Mouse (Mus musculus) kidney, postnatal 0 days (tissue): ENCODE data around the gene Adamtsl3. TPM values are rescaled to one million over a fixed set of nuclear protein-coding genes. Genes with fewer than 3 reads are reported as not detected.
A peak's percentile ranks its signal among the peaks of the same experiment; 100 is the strongest.

Source experiments
- ATAC-seq: fragments of 200-750 bp; cut with Nextera tagmentation; replicated peaks from 2 replicates; pipeline ENCODE4 v1.8.0; 2017; ENCODE audit warnings: low read depth, moderate number of reproducible peaks, moderate TSS enrichment, moderate library complexity; ENCODE audit not compliant: low FRiP score
- DNase-seq: peaks from one replicate; pipeline ENCODE4 v3.0.0-alpha.2; 2016; ENCODE audit warnings: low spot score
- H3K27ac ChIP-seq: fragments of 300-500 bp; sonication (generic); 2 replicates; pipeline ENCODE4 v1.5.1; 2014; ENCODE audit warnings: mild to moderate bottlenecking
- H3K27me3 ChIP-seq: fragments of 300-500 bp; sonication (generic); 2 replicates; pipeline ENCODE4 v1.6.1; 2014; ENCODE audit warnings: low read length, mixed read lengths; ENCODE audit not compliant: insufficient read depth
- H3K36me3 ChIP-seq: fragments of 300-500 bp; sonication (generic); 2 replicates; pipeline ENCODE4 v1.6.1; 2014; ENCODE audit warnings: low read length, mixed read lengths; ENCODE audit not compliant: insufficient read depth
- H3K4me1 ChIP-seq: fragments of 300-500 bp; sonication (generic); replicated peaks from 2 replicates; pipeline ENCODE4 v1.6.1; 2014; ENCODE audit warnings: antibody characterized with exemption, low read length, mixed read lengths; ENCODE audit not compliant: insufficient read depth
- H3K4me2 ChIP-seq: fragments of 300-500 bp; sonication (generic); 2 replicates; pipeline ENCODE4 v1.6.1; 2014; ENCODE audit warnings: mild to moderate bottlenecking, low read length, moderate library complexity, mixed read lengths
- H3K4me3 ChIP-seq: fragments of 300-500 bp; sonication (generic); replicated peaks from 2 replicates; pipeline ENCODE4 v1.5.1; 2014; ENCODE audit warnings: low read depth, low read length
- H3K9ac ChIP-seq: fragments of 300-500 bp; sonication (generic); 2 replicates; pipeline ENCODE4 v1.6.1; 2014; ENCODE audit warnings: low read depth, low read length
- H3K9me3 ChIP-seq: fragments of 300-500 bp; sonication (generic); replicated peaks from 2 replicates; pipeline ENCODE4 v1.6.1; 2016; ENCODE audit warnings: low read length, inconsistent platforms, mixed read lengths
- CTCF ChIP-seq: IDR thresholded peaks from 2 replicates; pipeline ENCODE4 v1.5.1; 2016; ENCODE audit warnings: antibody characterized with exemption, low read depth, mild to moderate bottlenecking, moderate library complexity
- WGBS: fragments of 180-500 bp; shearing (Covaris S2); extraction: QIAGEN DNeasy Blood & Tissue Kit; methylation state at CpG from one replicate; pipeline ENCODE4 v1.1.7; 2014; 5-methylcytosine and 5-hydroxymethylcytosine counted together
- polyA plus RNA-seq: library from polyadenylated mRNA; unstranded; fragments of >200 nt; fragmentation: Nextera tagmentation; extraction: Ambion mirVana; gene quantifications from 2 replicates; pipeline ENCODE4 v1.2.1, GENCODE M21; 2015

Adamtsl3 gene
- polyA plus RNA-seq, 1 experiment from 2014 or later: 0.47 TPM

- TF ChIP-seq CTCF: no peak
- under 1% methylated on average over 46 of the region's 46 CpGs for WGBS
- 0 out of 2 replicates have a peak within 1 kb of the TSS, but pooled peaks have one; percentile 31 for H3K27ac ChIP-seq
Observed at GRCm38 (mm10) chr7:82648353-82649080, 313.0 kb downstream of the Adamtsl3 start, which contains the start of the genes Saxo2 and Efl1. Saxo2 (minus strand) TSS chr7:82648528. Efl1 (plus strand) TSS chr7:82648614.

GRCm38 (mm10) chr7:82649081-82649445, 313.6 kb downstream of the Adamtsl3 start:
- no peaks in the 10 kb centered on the region for H3K27me3 ChIP-seq
- peak; percentile 21; the same call in 1 of the 2 replicates for ATAC-seq
- TF ChIP-seq CTCF: no peak
- no peaks in the 10 kb centered on the region for H3K36me3 ChIP-seq
- DNase-seq: peak; percentile 27
- 9% methylated on average over 6 of the region's 6 CpGs for WGBS
- H3K4me2 ChIP-seq: peak overlapping the region; percentile 73
- no peaks in the 10 kb centered on the region for H3K9me3 ChIP-seq
- H3K4me3 ChIP-seq: peak overlapping the region; percentile 78
- no peaks in the 10 kb centered on the region for H3K4me1 ChIP-seq
- H3K9ac ChIP-seq: peak overlapping the region; percentile 66
- no peak overlapping the region for H3K27ac ChIP-seq

More at GRCm38 (mm10) chr7:82648353-82649080, 313.0 kb downstream of the Adamtsl3 start, which contains the start of the genes Saxo2 and Efl1:
- Histone ChIP-seq H3K9ac (peak within 1 kb of the TSS; percentile 66), H3K4me1 (no peaks in the 10 kb centered on the region), H3K4me3 (peak within 1 kb of the TSS; percentile 78), H3K36me3 (no peaks in the 10 kb centered on the region), H3K9me3 (no peaks in the 10 kb centered on the region), H3K4me2 (peak within 1 kb of the TSS; percentile 73), H3K27me3 (no peaks in the 10 kb centered on the region)
- ATAC-seq (peak; percentile 98), DNase-seq (peak; percentile 96)

Other genes starting within 250 kb of the Adamtsl3 start
- gene Sh3gl3, start 161.9 kb upstream of the Adamtsl3 start, polyA plus RNA-seq: 15.2 and 16.4 TPM in 2 replicates